Mouse (Mus musculus) adrenal gland, postnatal 10 days (tissue): Measurements from ENCODE around the gene Cyp2d22. TPM values are rescaled to one million over a fixed set of nuclear protein-coding genes. Genes with fewer than 3 reads are reported as not detected.
A peak's percentile ranks its signal among the peaks of the same experiment; 100 is the strongest.
"Not testable (repeated sequence)": the region's sequence is repeated elsewhere in the genome, so short reads cannot be mapped to it uniquely, and the experiment has no call there.

ENCODE experiments used
- DNase-seq: peaks from one replicate; pipeline ENCODE4 v3.0.0; 2021; ENCODE audit warnings: mixed read lengths
- long read RNA-seq, 2 experiments: library from polyadenylated mRNA; stranded (forward); transcript quantifications; one replicate each; pipeline ENCODE4 v2.0.0; 2021
- total RNA-seq, 2 experiments: library from RNA; stranded (reverse); gene quantifications; 2 replicates each; pipeline ENCODE4 v1.2.3; 2021

The Cyp2d22 gene
- total RNA-seq: 10 to 100 TPM; 32.2 to 35.4 TPM
- long read RNA-seq, experiment 1, partial matches to known transcripts: 9 of 31 reads
- long read RNA-seq, experiment 1, other reads (novel, unspliced or antisense): 21 of 31 reads
- long read RNA-seq, experiment 2, partial matches to known transcripts: 4 of 14 reads
- long read RNA-seq, experiment 2, other reads (novel, unspliced or antisense): 9 of 14 reads

DNA sequence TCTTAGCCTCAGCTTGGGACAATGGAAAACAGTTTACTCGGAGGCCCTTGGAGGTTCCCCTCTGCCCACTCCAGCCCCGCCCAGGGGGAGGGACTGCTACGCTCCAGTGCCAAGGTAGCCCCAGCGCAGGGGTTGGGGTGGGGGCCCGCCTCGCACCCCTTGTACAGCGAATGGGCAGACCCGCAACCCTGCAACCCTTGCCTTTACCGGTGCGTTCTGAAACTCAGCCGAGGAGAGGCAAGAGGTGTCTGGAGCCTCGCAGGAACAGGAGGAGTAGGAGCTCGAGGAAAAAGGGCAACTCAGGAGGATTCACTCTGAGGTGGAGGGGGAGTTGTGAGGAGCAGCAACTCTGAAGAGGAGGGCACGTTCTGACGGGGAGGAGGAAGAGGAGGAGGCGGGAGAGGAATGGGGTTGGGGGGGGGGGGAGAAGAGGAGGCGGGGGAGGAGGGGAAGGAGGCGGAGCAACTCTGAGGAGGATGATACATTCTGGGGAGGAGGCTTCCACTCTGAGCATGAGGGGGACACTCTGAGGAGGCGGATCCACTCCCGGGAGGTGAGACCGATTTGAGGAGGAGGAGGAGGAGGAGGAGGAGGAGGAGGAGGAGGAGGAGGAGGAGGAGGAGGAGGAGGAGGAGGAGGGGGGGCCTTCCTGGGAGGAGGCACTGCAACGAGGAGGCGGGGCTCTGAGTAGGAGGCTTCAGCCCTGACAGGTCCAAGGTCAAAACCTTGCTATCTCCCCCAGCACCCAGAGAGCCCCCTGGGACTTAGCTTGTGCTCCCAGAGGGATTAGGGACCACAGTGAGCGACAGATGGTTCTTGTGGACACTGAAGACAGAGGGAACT is at the start of gene Cyp2d22:
Cyp2d22 (minus strand) TSS at position 390 of the 843 bp plus-strand sequence.
- DNase-seq: peak; percentile 76

- DNase-seq: no peak
These were observed 43.4 kb upstream of the Cyp2d22 start for GRCm38 (mm10) chr15:82423471-82423870.

- DNase-seq: no peak
These were observed 42.9 kb upstream of the Cyp2d22 start for GRCm38 (mm10) chr15:82422935-82423334.

- DNase-seq: no peak
These were observed 38.6 kb upstream of the Cyp2d22 start for GRCm38 (mm10) chr15:82418616-82419015.

GRCm38 (mm10) chr15:82416797-82417789 is 37.0 kb upstream of the Cyp2d22 start:
- peak; percentile 89 for DNase-seq

DNA sequence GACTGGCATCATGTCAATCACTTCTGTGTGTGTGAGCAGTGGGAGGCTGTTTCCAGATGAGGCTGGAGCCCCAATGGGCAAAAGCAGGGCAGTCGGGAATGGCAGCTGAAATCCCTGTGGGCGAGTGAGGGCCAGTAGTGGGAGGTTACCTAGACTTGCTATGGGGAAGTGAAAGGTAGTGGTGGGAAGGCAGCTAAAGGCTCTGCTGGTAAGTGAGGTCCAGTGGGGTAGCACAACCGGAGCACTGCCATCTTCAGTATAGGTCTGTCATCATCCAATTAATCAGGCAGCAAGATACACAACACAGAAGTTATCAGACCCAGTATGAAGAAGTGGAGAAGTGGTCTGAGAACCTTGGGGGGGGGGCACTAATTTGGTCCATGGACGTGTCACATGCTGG is 27.5 kb upstream of the Cyp2d22 start:
- DNase-seq: no peak

DNA sequence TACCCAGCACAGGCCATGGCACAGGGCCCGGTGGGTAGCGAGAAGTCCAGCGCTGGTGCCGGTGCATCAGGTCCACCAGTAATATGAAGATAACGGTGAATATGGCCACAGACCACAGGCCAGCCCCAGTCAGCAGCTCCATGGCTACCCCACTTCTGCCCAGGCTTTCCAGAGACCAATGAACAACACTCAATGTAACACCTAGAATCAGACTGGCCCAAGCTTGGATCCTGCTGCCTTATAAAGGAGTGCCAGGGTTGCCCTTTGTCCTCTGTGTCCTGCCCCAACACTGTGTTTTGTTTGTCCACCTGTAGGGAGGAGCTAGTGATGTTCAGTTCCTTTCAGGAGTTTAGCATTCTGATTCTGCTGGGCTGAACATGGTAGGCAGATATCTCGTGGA is 26.9 kb upstream of the Cyp2d22 start, which contains the start of gene Cyp2d10:
Cyp2d10 (minus strand) TSS at position 215 of the 400 bp plus-strand sequence.
- DNase-seq: no peak

GRCm38 (mm10) chr15:82404163-82404562 is 24.1 kb upstream of the Cyp2d22 start:
- DNase-seq: no peak

- no peak for DNase-seq
These were observed 23.5 kb upstream of the Cyp2d22 start for GRCm38 (mm10) chr15:82403606-82404005.

GRCm38 (mm10) chr15:82402741-82403140 is 22.7 kb upstream of the Cyp2d22 start:
- no peak for DNase-seq

DNA sequence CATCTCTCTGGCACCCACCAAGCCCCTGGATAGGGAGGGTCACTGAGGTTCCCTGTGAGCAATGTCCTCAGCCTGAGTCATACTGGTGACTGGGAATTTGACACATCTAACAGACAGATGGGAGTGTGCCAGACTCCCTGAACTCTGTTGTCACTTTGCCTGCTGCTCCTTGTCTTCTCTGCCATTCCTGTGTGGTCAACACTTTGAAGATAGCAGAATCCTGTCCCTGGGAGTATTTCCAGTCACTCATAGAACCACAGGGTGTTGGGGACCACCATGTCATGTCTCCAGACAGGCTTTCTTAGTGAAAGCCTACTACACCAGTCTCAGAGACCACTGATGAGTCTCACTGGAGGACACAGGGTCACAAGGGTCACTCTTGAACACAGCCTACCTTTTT is 22.0 kb upstream of the Cyp2d22 start:
- no peak for DNase-seq

GRCm38 (mm10) chr15:82401516-82401915 is 21.5 kb upstream of the Cyp2d22 start:
- DNase-seq: no peak

GRCm38 (mm10) chr15:82395955-82396354 is 15.9 kb upstream of the Cyp2d22 start:
- DNase-seq: not testable (repeated sequence)

DNA sequence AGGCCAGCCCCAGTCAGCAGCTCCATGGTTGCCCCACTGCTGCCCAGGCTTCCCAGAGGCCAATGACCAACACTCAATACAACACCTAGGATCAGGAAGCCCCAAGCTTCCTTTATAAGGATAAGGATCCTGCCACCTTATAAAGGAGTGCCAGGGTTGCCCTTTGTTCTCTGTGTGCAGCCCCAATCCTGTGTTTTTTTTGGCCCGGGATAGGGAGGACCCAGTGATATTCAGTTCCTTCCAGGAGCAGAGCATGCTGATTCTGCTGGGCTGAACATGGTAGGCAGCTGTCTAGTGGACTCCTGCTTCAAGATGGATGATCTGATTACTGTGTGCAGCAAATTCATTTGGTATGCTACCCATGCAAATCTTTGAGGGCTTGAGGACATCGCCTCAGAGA is 13.9 kb upstream of the Cyp2d22 start, which contains the start of gene Cyp2d11:
Cyp2d11 (minus strand) TSS at position 101 of the 400 bp plus-strand sequence.
- DNase-seq: not testable (repeated sequence)

DNA sequence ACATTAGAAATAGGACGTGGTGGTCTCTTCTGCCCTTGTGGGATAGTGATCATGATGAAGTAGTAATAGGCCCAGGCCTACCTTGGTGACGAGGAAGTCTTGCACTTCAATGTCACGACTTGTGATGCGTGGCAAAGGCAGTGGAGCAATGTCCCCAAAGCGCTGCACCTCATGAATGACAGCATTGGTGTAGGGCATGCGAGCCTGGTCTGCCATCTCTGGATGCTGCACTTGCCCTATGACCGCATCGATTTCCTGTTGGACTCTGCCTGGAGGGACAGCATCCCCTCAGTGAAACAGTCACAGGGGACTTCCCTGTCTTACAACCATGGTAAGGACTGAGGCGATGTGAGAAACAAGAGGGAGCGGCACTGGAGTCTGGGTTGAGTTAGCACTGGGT is 9.9 kb upstream of the Cyp2d22 start:
- DNase-seq: not testable (repeated sequence)

GRCm38 (mm10) chr15:82385729-82386128 is 5.7 kb upstream of the Cyp2d22 start:
- DNase-seq: no peak

DNA sequence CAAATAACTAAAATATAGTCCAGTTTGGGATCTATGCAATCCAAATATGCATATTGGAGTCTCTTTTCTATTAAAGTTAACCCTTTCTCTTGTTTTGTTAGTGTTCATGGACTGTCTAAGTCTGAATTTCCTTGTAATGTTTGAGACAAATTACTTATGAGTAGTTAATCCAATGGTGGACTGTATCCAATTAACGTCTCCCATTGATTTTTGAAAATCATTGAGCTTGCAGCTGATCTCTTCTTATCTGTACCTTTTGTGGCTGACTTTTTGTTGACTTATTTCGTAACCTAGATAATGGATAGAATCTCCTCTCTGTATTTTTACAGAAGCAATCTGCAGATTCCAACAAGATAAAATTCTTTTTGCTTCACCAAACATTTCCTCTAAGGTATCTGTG is 2.4 kb upstream of the Cyp2d22 start:
- DNase-seq: no peak

- no peak for DNase-seq
These were observed 628 bp upstream of the Cyp2d22 start for GRCm38 (mm10) chr15:82380714-82381062.

GRCm38 (mm10) chr15:82379511-82379870 is 569 bp downstream of the Cyp2d22 start:
- no peak for DNase-seq

- no peak for DNase-seq
These were observed 1.5 kb downstream of the Cyp2d22 start for GRCm38 (mm10) chr15:82378261-82379180.

DNA sequence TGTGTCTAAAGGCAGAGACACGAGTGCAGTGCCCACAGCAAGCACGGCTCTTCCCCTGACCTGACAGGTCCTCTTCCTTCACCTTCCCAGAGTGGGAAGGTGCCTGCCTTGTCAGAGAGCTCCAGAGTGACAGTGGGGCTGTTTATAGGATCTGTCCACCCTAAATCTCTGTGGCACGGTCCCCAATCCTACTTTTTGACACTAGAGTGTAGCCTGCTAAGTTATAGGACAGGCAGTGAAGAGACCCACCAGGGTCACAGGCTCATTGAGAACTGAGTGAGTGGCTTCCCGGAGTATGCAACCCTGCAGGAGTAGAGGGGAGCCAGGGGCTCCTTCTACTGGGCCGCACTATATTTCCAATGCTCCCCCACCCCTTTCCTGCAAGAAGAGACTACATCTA is 2.4 kb downstream of the Cyp2d22 start:
- no peak for DNase-seq
